Mouse (Mus musculus): ENCODE measurements at regions not wholly inside any gene's neighbourhood (a gene's known extent, or its start where the extent isn't known, plus 50 kb on each side); places are given as distances from the start of the nearest gene placed in this dataset.

DNA sequence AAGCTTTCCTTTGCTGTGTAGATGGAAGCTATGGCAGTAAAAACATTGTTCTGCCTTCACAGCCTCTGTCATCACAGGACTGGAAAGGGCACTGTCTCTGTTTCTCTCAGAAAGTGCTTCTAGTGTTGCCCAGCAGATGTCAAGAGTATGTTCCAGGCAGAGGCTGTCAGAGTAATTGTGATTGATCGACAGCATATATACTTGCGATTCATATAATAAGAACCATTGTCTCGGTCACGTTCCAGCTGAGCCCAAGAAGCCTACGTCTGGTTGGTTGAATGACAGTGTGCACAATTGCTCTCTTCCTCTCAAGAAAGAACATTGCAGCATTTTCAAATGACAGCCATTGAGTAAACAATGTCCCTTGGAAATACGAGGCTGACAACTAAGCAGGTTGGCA lies 284.7 kb upstream of the Nrsn1 start:
- TF ChIP-seq MAX (IDR thresholded peaks at IDR 0.05; ENCODE audit: low read depth) (no peak), POLR2A (IDR thresholded peaks at IDR 0.05; ENCODE audit: insufficient read length, low read depth) (no peak), REST (IDR thresholded peaks at IDR 0.05; ENCODE audit: insufficient read depth, insufficient read length) (no peak), E2F4 (IDR thresholded peaks at IDR 0.05; ENCODE audit: insufficient read depth) (no peak), MYOD1 (IDR thresholded peaks at IDR 0.05; ENCODE audit: control insufficient read depth in 1 of 3, insufficient read length in 2 of 3, low read depth in 2 of 3) (no peak), USF1 (IDR thresholded peaks at IDR 0.05; ENCODE audit: low read depth) (no peak), TCF12 (IDR thresholded peaks at IDR 0.05; ENCODE audit: insufficient read depth, poor library complexity, severe bottlenecking) (no peak), CEBPB (IDR thresholded peaks at IDR 0.05; ENCODE audit: insufficient read depth, poor library complexity, severe bottlenecking) (no peak), SRF (IDR thresholded peaks at IDR 0.05; ENCODE audit: control insufficient read depth, insufficient read length, low read depth) (no peak), POLR2AphosphoS2 (IDR thresholded peaks at IDR 0.05; ENCODE audit: insufficient read length, low read depth) (no peak), MYOG (IDR thresholded peaks at IDR 0.05; ENCODE audit: control insufficient read depth in 1 of 3, insufficient read depth in 1 of 3, insufficient read length in 2 of 3, low read depth in 2 of 3) (no peak), TCF3 (IDR thresholded peaks at IDR 0.05; ENCODE audit: insufficient read length, low read depth) (no peak)

Data from myocyte (in vitro differentiated cells).